Mouse (Mus musculus) heart, adult 18-20 months (tissue): Measurements from ENCODE around the gene Clba1. TPM values are rescaled to one million over a fixed set of nuclear protein-coding genes. Genes with fewer than 3 reads are reported as not detected.
A peak's percentile ranks its signal among the peaks of the same experiment; 100 is the strongest.
"Not testable (repeated sequence)": the region's sequence is repeated elsewhere in the genome, so short reads cannot be mapped to it uniquely, and the experiment has no call there.

Experiments used
- DNase-seq, 2 experiments: peaks; one replicate each; pipeline ENCODE4 v3.0.0; 2021 to 2022; ENCODE audit warnings: mixed read lengths in 1 of 2
- total RNA-seq, 2 experiments: library from RNA; stranded (reverse); gene quantifications; 2 replicates each; pipeline ENCODE4 v1.2.3; 2021

The Clba1 gene
- total RNA-seq, 2 experiments from 2014 or later, result 2.0 to 2.2 TPM

- peak; percentile 70 to 79 for DNase-seq
Measured at GRCm38 (mm10) chr12:112795466-112796104, 13.2 kb upstream of the Clba1 start.

- no peak for DNase-seq
Measured at GRCm38 (mm10) chr12:112796551-112797510, 11.9 kb upstream of the Clba1 start.

- peak; percentile 51 to 54 for DNase-seq
Measured at GRCm38 (mm10) chr12:112797672-112798331, 10.9 kb upstream of the Clba1 start.

- no peak for DNase-seq
Measured at GRCm38 (mm10) chr12:112798332-112798681, 10.4 kb upstream of the Clba1 start.

- no peak for DNase-seq
Measured at GRCm38 (mm10) chr12:112798716-112799115, 10.0 kb upstream of the Clba1 start.

- no peak for DNase-seq
Measured at GRCm38 (mm10) chr12:112799237-112799970, 9.3 kb upstream of the Clba1 start.

- peak; percentile 63 to 85 for DNase-seq
Measured at GRCm38 (mm10) chr12:112800476-112800875, 8.3 kb upstream of the Clba1 start.

GRCm38 (mm10) chr12:112801864-112802846 lies 6.6 kb upstream of the Clba1 start, which contains the start of gene Ahnak2:
Gene Ahnak2 (minus strand): TSS chr12:112802657.
- DNase-seq, result no peak

- no peak for DNase-seq
Measured at GRCm38 (mm10) chr12:112802917-112803316, 5.8 kb upstream of the Clba1 start.

GRCm38 (mm10) chr12:112804046-112804445 lies 4.7 kb upstream of the Clba1 start:
- peak; percentile 50 to 51 for DNase-seq

GRCm38 (mm10) chr12:112806044-112806443 lies 2.7 kb upstream of the Clba1 start:
- DNase-seq, result no peak

GRCm38 (mm10) chr12:112807796-112808195 lies 941 bp upstream of the Clba1 start:
- DNase-seq, result no peak

GRCm38 (mm10) chr12:112808212-112808586 lies 538 bp upstream of the Clba1 start:
- no peak for DNase-seq

GRCm38 (mm10) chr12:112809641-112810040 lies 904 bp downstream of the Clba1 start:
- no peak for DNase-seq

- no peak for DNase-seq
Measured at GRCm38 (mm10) chr12:112810092-112810885, 1.6 kb downstream of the Clba1 start.

GRCm38 (mm10) chr12:112813370-112813769 lies 4.6 kb downstream of the Clba1 start:
- DNase-seq, result no peak

- DNase-seq, result no peak
Measured at GRCm38 (mm10) chr12:112814682-112815470, 6.1 kb downstream of the Clba1 start.

- DNase-seq, result peak in 1 of 2 experiments; percentile 69
Measured at GRCm38 (mm10) chr12:112816294-112816693, 7.6 kb downstream of the Clba1 start.

- not testable (repeated sequence) for DNase-seq
Measured at GRCm38 (mm10) chr12:112816866-112817265, 8.1 kb downstream of the Clba1 start.
